Mouse (Mus musculus) cerebellum, adult 18-20 months (tissue): ENCODE measurements around the gene Slc5a3.

Source experiments
- DNase-seq, 2 experiments: peaks; one replicate each; pipeline ENCODE4 v3.0.0; 2021

The Slc5a3 gene

DNA sequence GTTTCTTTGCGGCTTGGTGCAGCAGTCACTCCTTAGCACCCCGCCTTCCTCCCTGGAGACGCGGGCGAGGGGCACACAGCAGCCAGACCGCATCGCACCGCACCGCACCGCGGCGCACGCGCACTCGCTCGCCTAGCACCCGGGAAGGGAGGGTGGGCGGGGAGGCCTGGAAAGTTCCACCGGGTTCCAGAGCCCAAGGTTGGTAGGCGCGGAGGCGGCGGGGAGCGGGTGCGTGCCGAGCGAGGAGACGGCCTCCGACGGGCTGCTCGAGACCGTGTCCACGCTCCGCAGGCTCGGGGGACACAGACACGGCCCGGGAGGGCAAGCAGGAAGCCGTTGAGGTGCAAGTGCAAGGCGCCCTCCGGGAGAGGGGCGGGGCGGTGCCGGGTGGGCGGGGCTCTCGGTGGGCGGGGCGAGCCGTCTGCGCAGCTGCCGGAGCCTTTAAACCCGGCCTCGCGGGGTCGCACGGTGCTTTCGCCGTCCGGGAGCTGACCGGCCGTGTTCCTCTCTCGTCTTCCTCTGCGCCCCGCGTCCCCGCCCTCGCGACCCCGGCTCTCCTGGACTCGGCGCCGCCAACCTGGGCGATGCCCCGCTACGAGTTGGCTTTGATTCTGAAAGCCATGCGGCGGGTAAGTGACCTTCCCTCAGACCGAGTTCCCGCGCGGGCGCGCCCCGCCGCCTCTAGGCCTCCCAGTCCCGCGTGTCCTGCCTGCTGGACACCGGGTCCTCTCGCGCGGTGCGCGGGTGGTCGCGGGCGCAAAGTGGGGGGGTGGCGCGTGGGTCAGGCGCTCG lies at the start of gene Slc5a3, which contains the start of the genes Mrps6 and Gm49711:
Gene Slc5a3, plus strand, starts transcription at position 471 of the 792 bp plus-strand sequence.
Gene Mrps6, plus strand, starts transcription at position 419 of the 792 bp plus-strand sequence.
Gene Gm49711, plus strand, starts transcription at position 465 of the 792 bp plus-strand sequence.
- DNase-seq: peak; percentile 81 to 92

DNA sequence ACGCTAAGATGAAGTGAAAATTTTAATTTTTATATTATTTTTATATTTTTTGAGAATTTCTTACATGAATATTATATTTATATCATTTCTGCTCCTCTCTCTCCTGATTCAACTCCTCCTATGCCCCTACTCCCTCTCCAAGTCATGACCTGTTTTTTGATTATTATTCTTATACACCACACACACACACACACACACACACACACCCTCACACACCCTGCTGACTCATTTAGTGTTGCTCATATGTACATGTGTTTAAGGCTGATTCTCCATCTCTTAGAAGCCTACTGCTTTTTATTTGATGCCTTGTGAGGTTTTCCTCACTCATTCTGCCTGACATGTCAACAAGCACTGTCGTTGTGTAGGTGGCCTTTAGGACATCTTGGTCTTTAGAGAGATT lies 48.5 kb upstream of the Slc5a3 start:
- DNase-seq: no peak

DNA sequence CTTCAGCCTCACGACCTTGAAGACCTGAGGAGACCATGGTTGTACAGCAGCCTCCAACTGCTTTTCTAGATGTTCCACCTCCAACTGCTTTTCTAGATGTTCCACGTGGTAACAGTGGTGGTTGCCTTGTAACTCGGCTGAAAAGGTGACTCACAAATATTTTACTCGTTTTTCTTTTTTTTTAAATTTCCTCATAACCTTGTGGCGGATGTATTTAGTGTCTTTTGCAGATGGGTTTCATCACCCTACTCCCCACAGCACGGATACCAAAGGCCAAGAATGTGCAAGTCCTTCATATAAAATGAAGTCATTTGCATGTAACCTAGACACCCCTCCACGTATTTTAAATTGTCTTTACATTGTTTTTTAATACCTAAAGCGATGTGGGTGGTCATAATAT lies 41.3 kb upstream of the Slc5a3 start:
- DNase-seq: no peak

DNA sequence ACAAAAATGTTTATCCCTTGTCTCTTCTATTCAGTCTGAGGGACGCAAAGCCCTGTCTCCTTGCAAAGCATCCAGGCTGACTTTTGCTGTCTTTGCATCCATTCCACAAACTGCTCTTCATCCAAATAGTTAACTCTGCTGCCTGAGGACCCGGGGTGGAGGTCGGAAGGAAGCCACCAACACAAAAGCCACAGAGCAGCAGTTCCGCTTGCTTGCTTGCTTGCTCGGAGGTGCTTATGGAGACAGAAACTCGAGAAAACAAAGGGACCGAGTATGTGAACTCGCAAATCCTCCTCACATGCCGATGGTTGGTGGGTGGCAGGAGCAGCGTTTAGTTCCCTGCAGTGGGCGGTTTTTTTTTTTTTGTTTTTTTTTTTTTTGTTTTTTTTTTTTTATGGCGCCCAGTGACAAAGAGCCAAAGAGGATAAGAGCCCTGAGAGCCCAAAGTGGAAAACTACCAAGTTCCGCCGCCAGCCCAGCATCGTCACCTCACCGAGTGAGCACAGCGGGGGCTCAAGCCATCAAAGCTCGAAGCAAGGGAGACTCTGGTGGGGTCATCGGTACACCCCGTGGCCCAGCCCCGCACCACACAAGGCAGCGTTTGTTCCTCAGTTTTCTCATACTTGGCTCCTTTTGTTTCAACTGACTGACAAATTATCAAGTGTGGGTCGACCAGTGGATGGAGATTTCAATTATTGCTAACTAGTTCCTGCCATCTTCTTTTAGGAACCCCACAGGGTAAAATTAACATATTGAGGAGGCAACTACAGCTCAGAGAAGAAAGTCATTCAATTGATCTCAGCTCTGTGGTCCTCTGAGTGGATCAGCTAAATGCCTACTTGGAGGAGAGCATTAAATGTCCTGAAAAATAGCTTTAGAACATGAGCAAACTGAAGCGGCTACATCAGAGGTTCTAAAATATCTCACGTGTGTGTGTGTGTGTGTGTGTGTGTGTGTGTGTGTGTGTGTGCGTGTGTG lies 38.7 kb upstream of the Slc5a3 start:
- peak; percentile 11 to 19 for DNase-seq

DNA sequence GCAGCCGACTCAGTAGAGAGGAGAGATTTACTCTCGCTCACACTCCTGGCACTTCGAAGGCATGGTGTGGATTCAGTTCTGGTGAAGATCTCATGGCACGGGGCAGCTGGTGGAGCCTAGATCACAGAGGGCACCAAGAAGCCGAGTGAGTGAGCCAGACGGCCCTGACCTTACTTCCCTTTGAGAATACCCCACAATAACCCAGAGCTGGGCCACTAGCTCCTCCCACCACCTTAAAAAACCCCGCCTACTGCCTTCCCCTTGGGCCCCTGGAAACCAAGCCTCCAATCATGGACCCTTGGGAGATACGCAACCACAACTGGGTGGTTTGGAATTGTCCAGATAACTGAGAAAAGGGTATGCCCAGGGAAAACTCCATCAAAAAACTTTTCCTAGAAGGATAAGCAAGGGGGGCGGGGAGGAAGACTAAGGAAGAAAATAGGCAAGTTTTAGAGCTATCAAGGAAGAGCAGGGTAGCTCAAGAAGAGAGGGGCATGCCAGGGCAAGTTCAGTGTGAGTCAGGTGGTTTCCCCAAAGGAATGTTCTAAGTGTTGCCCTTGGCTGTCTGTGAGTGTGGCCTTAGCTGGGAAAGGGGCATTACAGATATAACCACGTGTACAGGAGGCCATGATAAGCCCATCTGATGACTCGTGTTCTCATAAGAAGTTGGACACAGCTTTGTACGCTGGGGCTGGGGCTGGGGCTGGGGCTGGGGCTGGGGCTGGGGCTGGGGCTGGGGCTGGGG lies 36.3 kb upstream of the Slc5a3 start:
- no peak for DNase-seq

DNA sequence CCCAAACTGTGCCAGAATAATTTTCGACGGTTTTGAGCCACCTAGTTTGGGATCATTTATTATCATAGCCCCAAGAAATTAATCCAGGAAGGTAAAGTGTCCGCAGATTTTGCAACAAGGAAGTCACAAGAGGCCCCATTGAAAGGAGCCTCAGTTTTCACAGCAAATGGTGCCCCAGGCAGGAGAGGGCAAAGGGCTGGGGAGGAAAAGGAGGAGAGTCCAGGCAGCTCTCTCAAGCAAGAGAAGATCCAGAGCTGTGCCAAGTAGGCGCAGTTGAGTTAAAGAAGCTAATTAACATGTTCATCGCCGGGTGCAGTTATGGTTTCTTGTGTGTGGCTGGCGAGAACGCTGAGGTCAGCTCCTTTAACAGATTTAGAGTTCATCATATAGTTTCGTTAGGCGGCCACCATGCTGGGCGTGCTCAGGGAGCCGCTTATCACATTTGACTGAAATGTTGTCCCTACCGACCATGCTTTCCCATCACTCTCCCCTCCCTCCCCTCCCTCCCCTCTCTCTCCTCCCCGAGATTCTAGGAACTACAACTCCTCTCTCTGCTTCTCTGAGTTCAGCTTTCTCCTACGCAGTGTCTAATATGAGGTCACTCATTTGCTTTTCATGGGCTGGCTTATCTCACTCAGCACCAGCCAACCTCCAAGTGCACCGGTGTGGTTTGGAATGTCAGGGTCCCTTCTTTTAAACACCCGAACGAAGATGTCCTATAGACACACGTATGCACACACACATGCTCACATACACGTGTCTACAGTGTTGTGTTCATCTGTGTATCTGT lies 35.4 kb upstream of the Slc5a3 start:
- DNase-seq: no peak

DNA sequence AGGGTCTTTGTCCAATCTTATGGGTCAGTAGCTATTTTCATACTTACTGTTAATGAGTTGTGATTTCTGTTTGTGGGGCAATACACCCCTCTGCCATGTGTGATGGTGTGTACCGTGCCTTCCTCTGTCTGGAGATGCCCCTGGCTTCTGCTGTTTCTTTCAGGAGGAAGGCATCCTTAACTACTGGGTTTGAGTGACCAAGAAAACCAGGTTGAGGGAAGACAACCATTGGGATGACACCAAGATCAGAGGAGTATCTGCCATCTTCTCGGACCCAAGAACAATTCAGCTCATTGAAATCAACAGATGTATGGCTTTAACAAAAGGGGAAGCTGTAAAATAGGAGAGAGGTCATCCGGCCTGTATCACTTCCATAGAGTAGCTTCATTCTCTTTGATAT lies 24.8 kb upstream of the Slc5a3 start:
- no peak for DNase-seq

DNA sequence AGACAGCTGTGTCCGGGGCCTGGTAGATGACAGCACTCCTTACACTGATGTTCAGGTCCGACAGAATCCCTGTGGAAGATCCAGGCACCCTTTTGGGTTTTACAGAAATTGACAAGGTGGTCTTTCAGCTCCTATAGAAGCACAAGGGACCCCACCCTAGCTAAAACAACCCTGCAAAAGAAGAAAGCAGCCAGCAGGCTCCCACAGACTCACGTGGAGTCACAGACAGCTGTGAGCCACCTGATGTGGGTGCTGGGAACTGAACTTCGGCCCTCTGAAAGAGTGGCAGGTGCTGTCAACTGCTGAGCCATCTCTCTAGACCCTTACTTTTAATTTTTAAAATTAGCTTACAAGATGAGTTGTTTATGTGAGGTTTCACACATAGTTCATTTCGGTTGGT lies 23.4 kb upstream of the Slc5a3 start:
- no peak for DNase-seq

DNA sequence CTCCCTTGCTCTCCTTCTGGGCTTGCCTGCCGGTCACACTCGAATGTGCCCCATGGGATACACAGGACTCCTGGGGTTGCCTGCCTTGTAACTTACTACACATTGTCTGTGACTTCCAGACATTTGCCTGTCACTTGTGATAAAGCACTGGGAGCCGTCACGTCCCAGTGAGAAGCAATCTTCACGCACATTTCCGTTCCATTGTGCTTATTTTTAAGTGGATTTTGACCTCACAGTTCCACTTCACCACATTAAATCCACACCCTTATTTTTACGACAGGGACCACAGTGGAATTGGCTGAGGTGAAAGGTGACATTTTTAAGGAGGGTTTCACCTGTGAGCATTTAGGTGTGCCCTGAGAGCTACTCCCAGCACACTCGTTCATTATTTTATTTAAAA lies 21.4 kb upstream of the Slc5a3 start:
- DNase-seq: no peak

DNA sequence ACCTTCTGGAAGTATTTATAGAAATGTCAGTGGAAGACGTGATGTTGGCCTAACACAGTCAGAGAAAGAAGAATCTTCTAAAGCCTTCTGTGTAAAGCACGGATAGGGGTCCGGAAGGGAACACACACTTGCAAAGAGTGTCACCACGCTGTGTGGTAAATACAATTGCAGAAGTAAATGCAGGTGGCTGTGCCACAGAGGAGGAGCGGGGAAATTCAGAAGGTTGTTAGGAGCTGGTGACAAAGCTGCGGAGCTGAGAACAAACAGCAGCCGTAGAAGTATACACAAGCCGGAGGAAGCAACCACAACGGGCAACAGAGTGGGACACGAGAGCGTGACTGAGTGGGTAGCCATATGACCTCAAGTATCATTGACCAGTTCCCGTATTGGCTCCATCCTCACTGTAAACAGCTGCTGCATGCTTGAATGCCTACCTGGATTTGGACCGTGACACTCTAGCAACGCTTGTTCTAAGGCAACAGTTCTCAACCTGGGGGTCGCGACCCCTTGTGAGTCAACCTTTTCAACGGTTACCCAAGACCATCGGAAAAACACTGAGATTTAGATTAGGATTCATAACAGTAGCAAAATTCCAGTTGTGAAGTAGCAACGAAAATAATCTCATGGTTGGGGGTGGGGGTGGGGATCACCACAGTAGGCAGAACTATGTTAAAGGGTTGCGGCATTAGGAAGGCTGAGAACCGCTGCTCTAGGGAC lies 20.1 kb upstream of the Slc5a3 start:
- no peak for DNase-seq

DNA sequence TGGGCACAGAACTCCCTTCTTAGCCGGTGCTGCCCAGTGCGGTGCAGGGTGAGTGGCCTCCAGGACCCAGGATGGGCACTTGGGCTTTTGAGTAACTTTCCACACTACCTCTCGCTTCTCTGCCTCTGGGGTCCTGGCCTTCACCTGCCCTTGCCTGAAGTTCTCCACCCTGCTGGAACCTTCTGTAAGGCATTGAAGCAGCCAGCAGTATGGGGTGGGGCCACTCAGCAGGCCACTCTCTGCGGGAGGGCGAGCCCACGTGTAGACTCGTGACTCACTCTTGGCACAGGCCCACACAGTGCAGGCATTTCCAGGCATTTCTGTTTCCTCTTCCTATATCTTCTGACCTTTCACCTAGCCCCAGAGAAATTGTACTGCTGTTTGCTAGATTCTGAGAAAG lies 18.7 kb upstream of the Slc5a3 start:
- DNase-seq: no peak

DNA sequence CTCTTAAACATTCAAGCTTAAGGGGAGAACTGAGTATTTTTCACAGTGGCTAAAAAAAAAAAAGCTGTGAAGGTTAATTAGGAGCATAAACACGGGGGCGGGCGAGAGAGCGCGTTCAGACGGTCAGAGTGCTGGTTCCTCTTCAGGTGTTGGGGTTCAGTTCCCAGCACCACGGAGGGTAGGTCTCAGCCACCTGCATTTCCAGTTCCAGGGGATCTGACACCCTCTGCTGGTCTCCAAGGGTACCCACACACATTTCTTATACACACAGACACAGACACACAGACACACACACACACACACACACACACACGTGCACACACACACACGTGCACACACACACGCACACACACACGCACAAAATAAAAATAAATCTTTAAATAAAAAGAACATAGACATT lies 18.2 kb upstream of the Slc5a3 start:
- DNase-seq: no peak

DNA sequence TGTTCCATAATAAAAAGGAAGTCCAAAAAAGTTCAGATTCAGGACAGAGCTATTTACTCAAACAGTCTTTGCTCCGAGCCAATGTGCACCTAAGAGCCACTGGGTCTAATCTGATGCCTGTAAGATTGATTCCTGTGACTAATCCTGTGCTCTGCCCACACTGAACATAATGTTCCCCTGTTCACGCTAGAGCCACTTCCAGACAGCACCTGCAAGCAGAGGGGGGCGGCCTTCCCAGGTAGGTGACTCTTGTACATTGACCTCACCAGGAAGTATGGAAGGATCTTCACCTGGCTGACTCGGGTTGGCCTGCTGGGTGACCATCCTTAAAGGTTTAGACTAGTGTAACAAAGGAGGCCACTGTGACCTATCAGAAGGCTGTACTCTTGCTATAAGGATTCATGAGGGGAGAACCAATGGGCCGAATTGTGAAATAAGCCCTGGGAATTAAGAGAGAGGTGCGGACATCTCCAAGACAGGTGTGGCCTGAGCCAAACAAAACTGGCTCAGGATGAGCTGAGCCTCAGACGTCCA lies 6.3 kb upstream of the Slc5a3 start:
- no peak for DNase-seq

DNA sequence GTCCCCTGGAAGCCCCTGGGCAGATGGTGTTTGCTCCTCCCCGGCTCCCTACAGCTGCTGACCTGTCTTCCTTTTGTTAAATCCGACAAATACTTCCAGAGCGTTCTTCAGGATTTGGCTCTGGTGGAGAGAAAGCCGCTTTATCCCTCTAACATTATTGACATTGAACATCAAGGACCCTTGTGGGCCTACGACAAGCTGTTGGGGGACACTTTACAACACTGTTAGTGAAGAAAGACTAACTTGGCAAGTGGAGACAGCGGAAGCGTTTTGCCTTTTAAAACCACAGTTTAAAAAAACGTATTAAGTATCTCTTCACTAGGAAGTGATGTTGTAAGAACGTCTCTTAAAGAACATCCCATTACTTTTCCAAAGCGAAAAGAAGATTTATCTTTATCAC lies 5.6 kb upstream of the Slc5a3 start:
- no peak for DNase-seq

DNA sequence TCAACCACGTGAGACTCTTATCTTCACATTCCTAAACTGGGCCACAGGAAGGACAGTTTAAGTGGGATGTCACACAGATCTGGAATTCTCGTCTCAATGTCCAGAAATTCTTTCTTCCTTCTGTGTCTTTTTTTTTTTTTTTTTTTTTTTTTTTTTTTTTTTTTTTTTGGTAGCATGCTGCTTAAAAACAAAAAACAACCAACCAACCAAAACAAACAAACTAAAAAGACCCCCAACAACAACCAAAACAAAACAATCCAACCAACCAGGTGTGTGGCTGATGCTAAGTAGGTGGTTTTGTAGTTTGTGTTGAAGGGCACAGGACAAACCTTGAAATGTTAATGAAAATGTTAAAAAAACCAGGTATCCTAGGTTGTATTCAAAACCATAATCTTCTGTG lies 1.4 kb upstream of the Slc5a3 start:
- no peak for DNase-seq

DNA sequence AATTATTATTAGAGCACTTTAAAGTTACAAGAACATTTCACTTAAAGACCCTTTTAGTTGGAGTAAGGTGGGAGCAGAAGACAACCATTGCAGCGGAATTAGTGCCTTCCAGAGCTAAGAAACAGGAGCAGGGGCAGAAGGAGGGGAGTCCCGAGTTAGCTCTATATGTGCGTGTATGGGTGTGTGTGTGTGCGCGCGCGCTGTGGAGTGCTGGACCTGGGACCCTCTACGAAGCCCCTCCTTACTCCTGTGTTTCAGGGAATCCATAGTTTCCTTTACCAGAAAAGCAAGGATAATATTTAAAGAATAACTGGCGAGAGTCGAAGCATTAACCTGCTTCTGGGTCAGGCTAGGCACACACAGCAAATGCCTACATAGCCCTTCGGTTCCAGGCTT lies 668 bp upstream of the Slc5a3 start:
- peak in 1 of 2 experiments; percentile 6 for DNase-seq

DNA sequence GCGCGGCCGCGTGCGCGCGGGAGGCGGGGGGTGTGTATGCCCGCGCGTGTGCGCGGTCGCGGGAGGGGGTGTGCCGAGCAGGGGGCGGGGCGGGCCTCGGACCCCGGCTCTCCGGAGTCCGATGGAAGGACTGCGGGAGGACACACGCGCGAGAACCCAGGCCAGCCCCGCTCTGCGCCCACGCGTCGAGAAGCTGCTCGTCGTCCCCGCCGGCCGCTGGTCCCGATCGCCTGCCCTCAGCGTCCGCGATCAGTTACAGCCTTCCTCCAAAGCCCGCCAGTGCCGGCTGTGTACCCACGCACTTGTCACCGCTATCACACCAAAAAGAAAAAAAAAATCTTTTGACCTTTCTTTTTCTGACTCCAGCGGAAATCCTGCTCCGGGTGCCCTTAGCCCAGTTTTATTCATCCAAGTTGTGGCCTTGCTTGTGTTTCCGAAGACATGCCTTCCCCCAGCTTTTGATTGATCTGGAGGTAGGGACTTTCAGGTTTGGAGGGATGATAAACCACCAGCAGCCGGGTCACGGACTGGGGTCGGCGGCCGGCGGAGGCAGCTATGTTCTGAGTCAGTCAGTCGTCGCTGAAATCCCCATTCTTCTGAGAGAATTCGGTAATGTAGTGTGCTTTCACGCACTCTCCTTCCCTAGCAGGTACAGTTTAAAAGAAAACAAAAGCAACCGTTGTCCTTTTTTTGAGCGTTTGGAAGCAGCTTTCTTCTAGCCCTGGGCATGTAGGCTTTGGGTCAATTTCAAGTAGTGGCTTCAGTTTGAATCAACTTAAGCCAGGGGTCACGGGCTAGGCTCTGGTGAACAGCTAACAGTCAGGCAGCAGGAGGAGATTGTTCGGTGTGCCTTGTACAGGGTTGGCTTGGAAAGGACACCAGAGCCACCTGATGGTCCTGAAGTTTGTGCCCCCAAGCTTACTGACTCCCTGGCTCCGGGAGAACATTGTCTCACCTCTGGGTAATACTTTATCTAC lies 810 bp downstream of the Slc5a3 start:
- peak in 1 of 2 experiments; percentile 16 for DNase-seq

DNA sequence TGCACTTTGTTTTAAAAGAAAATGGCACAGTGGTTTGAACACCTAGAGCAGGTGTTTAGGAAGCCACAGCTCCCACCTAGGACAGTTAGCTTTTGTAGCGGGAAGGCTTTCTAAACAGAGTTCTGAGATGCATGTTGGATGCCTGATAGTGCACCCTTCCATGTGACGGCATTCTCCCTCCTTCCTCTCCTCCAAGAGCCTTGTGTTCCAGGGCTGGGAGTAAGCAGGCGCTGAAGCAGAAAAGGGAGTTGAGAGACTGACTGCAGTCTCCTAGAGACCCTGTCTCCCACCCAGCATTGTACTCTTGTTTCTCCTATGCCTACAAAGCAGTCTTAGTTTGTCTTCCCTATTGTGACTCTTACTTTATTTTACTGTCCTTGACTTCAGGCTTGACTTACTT lies 2.1 kb downstream of the Slc5a3 start:
- DNase-seq: no peak

DNA sequence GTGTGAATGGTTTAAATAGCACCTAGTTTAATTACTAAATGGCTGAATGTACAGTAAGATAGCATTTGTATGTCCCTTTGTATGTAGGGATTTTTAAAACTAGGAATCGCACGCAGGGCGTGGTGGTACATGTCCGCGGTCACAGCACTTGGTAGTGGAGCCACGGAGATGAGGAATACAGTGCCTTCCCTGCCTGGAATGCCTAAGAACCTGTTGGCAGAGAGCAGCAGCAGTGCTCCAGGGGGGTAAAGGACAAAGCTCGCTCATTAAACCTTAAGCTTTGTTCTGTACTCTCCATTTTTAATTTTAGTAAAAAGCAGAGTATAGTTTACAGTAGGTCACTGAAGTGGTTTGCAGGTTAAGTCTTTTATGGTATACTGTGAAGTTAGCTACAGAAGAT lies 3.5 kb downstream of the Slc5a3 start:
- DNase-seq: no peak

DNA sequence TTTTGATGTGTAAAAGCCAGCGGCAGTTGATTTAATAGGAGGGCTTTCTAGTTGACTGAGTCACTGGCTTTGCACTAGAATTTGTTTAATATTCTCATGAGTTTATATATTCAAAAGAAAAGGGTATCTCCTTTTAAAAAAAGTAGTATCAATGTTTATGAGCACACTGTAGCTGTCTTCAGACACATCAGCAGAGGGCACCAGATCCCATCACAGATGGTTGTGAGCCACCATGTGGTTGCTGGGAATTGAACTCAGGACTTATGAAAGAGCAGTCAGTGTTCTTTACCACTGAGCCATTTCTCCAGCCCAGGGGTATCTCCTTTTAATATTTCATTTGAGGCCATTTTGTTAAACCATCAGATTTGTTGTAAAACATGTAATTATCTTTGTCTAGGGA lies 4.7 kb downstream of the Slc5a3 start:
- DNase-seq: no peak
